Mouse (Mus musculus) hindbrain, embryonic 11.5 days (tissue): ENCODE data around the gene Trim7. TPM values are rescaled to one million over a fixed set of nuclear protein-coding genes. Genes with fewer than 3 reads are reported as not detected.
A peak's percentile ranks its signal among the peaks of the same experiment; 100 is the strongest.
"Not testable (repeated sequence)": the region's sequence is repeated elsewhere in the genome, so short reads cannot be mapped to it uniquely, and the experiment has no call there.

Experiments used
- ATAC-seq: fragments of 200-750 bp; cut with Nextera tagmentation; 2 replicates; pipeline ENCODE4 v1.8.0; 2017; ENCODE audit warnings: mild to moderate bottlenecking, moderate TSS enrichment, moderate library complexity; ENCODE audit not compliant: low FRiP score
- DNase-seq: peaks from one replicate; pipeline ENCODE4 v3.0.0-alpha.2; 2015; ENCODE audit warnings: low spot score
- H3K27ac ChIP-seq: fragments of 300-500 bp; sonication (generic); 2 replicates; pipeline ENCODE4 v1.5.1; 2014; ENCODE audit warnings: mild to moderate bottlenecking, low read depth, low read length
- H3K27me3 ChIP-seq: fragments of 300-500 bp; sonication (generic); 2 replicates; pipeline ENCODE4 v1.6.1; 2014; ENCODE audit warnings: mild to moderate bottlenecking, low read length, moderate library complexity, mixed read lengths; ENCODE audit not compliant: control insufficient read depth, insufficient read depth
- H3K36me3 ChIP-seq: fragments of 300-500 bp; sonication (generic); 2 replicates; pipeline ENCODE4 v1.6.1; 2014; ENCODE audit warnings: mild to moderate bottlenecking, low read length, moderate library complexity, mixed read lengths; ENCODE audit not compliant: control insufficient read depth, insufficient read depth
- H3K4me1 ChIP-seq: fragments of 300-500 bp; sonication (generic); replicated peaks from 2 replicates; pipeline ENCODE4 v1.6.1; 2014; ENCODE audit warnings: low read length, mixed read lengths; ENCODE audit not compliant: control insufficient read depth, insufficient read depth
- H3K4me2 ChIP-seq: fragments of 300-500 bp; sonication (generic); replicated peaks from 2 replicates; pipeline ENCODE4 v1.6.1; 2014; ENCODE audit warnings: mild to moderate bottlenecking, low read depth, low read length
- H3K4me3 ChIP-seq: fragments of 300-500 bp; sonication (generic); 2 replicates; pipeline ENCODE4 v1.5.1; 2014; ENCODE audit warnings: low read depth, low read length
- H3K9ac ChIP-seq: fragments of 300-500 bp; sonication (generic); 2 replicates; pipeline ENCODE4 v1.6.1; 2014; ENCODE audit warnings: low read depth, low read length
- H3K9me3 ChIP-seq: fragments of 300-500 bp; sonication (generic); 2 replicates; pipeline ENCODE4 v1.6.1; 2016; ENCODE audit warnings: low read length; ENCODE audit not compliant: control insufficient read depth
- WGBS: fragments of 180-500 bp; shearing (Covaris S2); extraction: QIAGEN DNeasy Blood & Tissue Kit; methylation state at CpG from one replicate; pipeline ENCODE4 v1.1.7; 2014; 5-methylcytosine and 5-hydroxymethylcytosine counted together
- polyA plus RNA-seq: library from polyadenylated mRNA; unstranded; fragments of >200 nt; fragmentation: Nextera tagmentation; extraction: Ambion mirVana; gene quantifications from 2 replicates; pipeline ENCODE4 v1.2.1, GENCODE M21; 2014

Trim7 gene
- 0.56 and 0.77 TPM in 2 replicates for polyA plus RNA-seq

DNA sequence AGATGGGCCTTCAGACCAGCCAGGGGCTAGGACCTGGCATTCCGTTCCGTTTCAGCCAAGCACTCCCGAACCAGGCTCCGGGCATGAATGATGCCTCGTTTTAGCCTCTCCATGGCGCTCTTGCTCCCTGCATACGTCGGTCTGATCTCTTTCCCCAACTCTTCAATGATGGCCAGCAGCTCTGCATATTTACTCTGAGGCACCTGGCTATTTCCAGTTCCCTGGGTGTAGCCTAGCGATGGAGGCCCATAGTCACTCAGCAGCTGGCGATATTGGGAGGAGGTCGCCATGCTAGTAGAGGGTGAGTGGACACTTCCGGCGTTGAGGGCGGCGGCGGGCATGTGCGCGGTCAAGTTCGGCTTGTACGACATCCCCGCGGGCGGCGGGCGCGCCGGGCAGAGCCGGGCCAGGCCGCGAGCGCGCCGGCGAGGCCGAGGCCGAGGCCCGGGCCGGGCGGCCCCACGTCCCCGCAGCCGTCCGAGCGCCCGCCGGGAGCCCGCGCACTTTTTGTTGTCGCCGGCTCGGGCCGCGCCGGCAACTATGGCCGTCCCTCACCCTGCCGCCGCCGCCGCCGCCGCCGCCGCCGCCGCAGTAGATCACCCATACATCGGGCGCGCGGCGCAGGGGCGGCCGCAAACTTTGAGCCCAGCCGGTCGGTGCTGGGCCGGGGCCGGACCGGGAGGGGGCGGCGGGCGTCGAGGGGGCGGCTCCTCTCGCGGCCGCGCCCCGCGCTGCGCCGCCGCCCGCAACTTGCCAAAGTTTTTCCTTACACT, at the start of gene Trim7, which contains the start of gene Gm12184:
Gene Trim7, plus strand, starts transcription at position 162 of the 773 bp plus-strand sequence.
Gene Gm12184, minus strand, starts transcription at position 677 of the 773 bp plus-strand sequence.
- peak within 1 kb of the TSS; percentile 52 for H3K4me2 ChIP-seq
- H3K4me3 ChIP-seq, result peak within 1 kb of the TSS; percentile 40
- not testable (repeated sequence) for H3K27ac ChIP-seq, DNase-seq, H3K4me1 ChIP-seq, H3K9ac ChIP-seq, H3K9me3 ChIP-seq, H3K36me3 ChIP-seq
- WGBS, result 1% methylated on average over 36 of the region's 92 CpGs
- peak; percentile 81 for ATAC-seq
- peaks cover 13% of the 10 kb centered on the region for H3K27me3 ChIP-seq

DNA sequence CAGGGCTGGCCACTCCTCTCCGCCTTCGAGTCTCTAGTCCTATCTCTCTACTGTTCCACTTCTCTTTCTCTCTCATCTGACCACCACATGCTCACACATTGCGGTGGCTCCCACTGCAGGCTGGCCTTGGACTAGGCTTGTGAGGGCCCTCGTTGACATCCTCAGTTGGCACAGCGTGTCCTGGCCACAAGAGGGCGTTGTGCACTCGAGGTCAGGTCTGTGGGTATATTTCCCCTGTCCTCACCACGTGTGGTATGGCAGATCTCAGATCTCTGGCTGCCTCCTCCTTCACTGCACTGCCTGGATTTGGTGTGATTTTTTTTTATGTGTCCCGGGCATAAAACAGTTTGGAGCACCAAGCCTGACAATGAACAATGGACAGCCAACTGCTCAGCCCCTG, 49.3 kb upstream of the Trim7 start:
- DNase-seq, result no peak
- 44% methylated on average over 9 of the region's 9 CpGs for WGBS
- H3K36me3 ChIP-seq, result no peaks in the 10 kb centered on the region
- no peak overlapping the region for H3K4me3 ChIP-seq
- no peak for ATAC-seq
- H3K27ac ChIP-seq, result no peak overlapping the region
- no peaks in the 10 kb centered on the region for H3K27me3 ChIP-seq
- H3K9me3 ChIP-seq, result no peaks in the 10 kb centered on the region
- H3K4me2 ChIP-seq, result no peak overlapping the region
- H3K4me1 ChIP-seq, result no peaks in the 10 kb centered on the region
- H3K9ac ChIP-seq, result no peak overlapping the region

DNA sequence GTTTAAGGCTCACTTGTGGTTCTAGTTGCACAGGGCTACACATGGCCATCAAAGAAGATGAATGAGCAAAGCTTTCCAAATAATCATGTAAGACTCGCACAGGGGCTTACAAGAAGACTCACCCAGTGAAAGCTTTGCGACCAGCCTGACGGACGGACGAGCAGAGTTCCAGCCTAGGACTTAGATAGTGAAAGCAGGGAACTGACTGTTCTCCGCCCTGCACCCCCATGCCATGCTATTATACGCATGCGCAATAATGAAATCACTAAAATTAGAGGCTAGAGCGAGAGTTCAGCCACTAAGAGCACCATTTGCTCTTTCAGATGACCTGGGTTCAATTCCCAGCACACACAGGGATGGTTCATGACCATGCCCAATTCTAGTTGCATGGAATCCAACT, 48.6 kb upstream of the Trim7 start:
- no peak overlapping the region for H3K4me2 ChIP-seq

DNA sequence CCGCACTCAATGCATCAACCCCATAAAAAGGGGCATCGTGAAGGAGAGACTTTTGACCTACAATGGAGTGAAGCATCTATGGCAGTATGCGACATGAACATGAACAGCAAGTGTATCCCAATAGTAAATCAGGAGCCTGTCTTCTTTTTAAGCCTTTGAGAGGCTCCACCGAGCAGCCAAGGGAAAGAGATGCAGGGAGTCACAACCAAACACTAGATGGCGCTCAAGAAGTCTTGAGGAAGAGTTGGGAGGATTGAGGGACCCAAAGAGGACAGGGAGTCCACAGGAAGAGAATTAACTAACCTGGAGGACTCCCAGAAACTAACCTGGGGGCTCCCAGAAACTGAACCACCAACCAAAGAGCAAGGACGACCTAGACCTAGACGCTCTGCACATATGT, 46.5 kb upstream of the Trim7 start:
- Histone ChIP-seq H3K27me3 (no peaks in the 10 kb centered on the region), H3K27ac (no peak overlapping the region), H3K4me2 (no peak overlapping the region), H3K4me1 (no peaks in the 10 kb centered on the region), H3K9ac (no peak overlapping the region), H3K9me3 (no peaks in the 10 kb centered on the region), H3K4me3 (no peak overlapping the region), H3K36me3 (no peaks in the 10 kb centered on the region)
- 41% methylated on average over 7 of the region's 7 CpGs for WGBS
- ATAC-seq (no peak), DNase-seq (peak; percentile 58)

More for the DNA sequence above, 48.6 kb upstream of the Trim7 start:
- Histone ChIP-seq H3K4me3 (no peak overlapping the region), H3K9me3 (no peaks in the 10 kb centered on the region), H3K27ac (no peak overlapping the region), H3K27me3 (no peaks in the 10 kb centered on the region), H3K4me1 (no peaks in the 10 kb centered on the region), H3K9ac (no peak overlapping the region), H3K36me3 (no peaks in the 10 kb centered on the region)
- no peak for ATAC-seq
- no peak for DNase-seq
- WGBS, result 89% methylated on average over 9 of the region's 9 CpGs

- Histone ChIP-seq H3K27ac (no peak overlapping the region), H3K9ac (no peak overlapping the region), H3K27me3 (no peaks in the 10 kb centered on the region), H3K9me3 (no peaks in the 10 kb centered on the region), H3K4me3 (no peak overlapping the region), H3K4me2 (no peak overlapping the region), H3K4me1 (no peaks in the 10 kb centered on the region), H3K36me3 (no peaks in the 10 kb centered on the region)
- DNase-seq, result no peak
- WGBS, result 82% methylated on average over 4 of the region's 4 CpGs
- ATAC-seq, result no peak
Measured at GRCm38 (mm10) chr11:48782243-48782642, 43.7 kb upstream of the Trim7 start.

GRCm38 (mm10) chr11:48787455-48788211, 38.3 kb upstream of the Trim7 start:
- H3K9ac ChIP-seq, result no peak overlapping the region
- no peaks in the 10 kb centered on the region for H3K36me3 ChIP-seq
- no peak overlapping the region; the same call in 1 of the 2 replicates for H3K4me2 ChIP-seq
- peak; percentile 54 for DNase-seq
- ATAC-seq, result peak; percentile 59
- H3K27me3 ChIP-seq, result no peaks in the 10 kb centered on the region
- WGBS, result 56% methylated on average over 10 of the region's 10 CpGs
- H3K27ac ChIP-seq, result no peak overlapping the region
- no peaks in the 10 kb centered on the region for H3K4me1 ChIP-seq
- peak overlapping the region; percentile 35 for H3K4me3 ChIP-seq
- H3K9me3 ChIP-seq, result no peaks in the 10 kb centered on the region

- peak; percentile 75 for ATAC-seq
- peak overlapping the region; percentile 24 for H3K4me2 ChIP-seq
- H3K4me3 ChIP-seq, result peak overlapping the region; percentile 35
- H3K36me3 ChIP-seq, result no peaks in the 10 kb centered on the region
- WGBS, result 16% methylated on average over 16 of the region's 16 CpGs
- H3K9me3 ChIP-seq, result no peaks in the 10 kb centered on the region
- H3K27ac ChIP-seq, result no peak overlapping the region
- no peaks in the 10 kb centered on the region for H3K4me1 ChIP-seq
- no peaks in the 10 kb centered on the region for H3K27me3 ChIP-seq
- DNase-seq, result peak; percentile 85
- H3K9ac ChIP-seq, result peak overlapping the region; percentile 47; the same call in 1 of the 2 replicates
Measured at GRCm38 (mm10) chr11:48788311-48789089, 37.4 kb upstream of the Trim7 start.

DNA sequence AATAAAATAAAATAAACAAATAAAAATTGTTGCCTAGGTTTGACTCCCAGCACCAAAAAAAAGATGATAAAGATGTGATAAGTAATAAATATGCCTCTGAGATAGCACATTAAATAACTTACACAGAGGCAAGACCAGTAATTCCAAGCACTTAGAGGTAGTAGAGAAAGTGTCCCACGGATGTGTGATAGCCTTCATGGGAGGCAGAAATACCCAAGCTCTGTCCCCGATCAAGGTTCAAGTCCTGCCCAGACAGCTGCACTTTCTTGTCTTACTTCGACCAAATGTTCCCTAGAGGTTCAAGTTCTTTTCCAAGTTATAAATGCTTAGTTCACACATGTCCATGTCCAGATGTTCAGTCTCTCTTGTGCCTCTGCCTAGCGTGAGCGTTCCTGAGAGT, 36.7 kb upstream of the Trim7 start:
- Histone ChIP-seq H3K4me2 (no peak overlapping the region), H3K27ac (no peak overlapping the region), H3K9ac (no peak overlapping the region), H3K4me1 (no peaks in the 10 kb centered on the region), H3K9me3 (no peaks in the 10 kb centered on the region), H3K36me3 (no peaks in the 10 kb centered on the region), H3K27me3 (no peaks in the 10 kb centered on the region), H3K4me3 (no peak overlapping the region)
- no peak for DNase-seq
- 84% methylated on average over 5 of the region's 5 CpGs for WGBS
- no peak for ATAC-seq
